Mouse (Mus musculus): ENCODE results near the gene Slc9a7. TPM values are rescaled to one million over a fixed set of nuclear protein-coding genes. Genes with fewer than 3 reads are reported as not detected.

The Slc9a7 gene
- polyA plus RNA-seq (2016; fragmentation: Nextera tagmentation; extraction: Ambion mirVana), result 0.50 and 0.76 TPM in 2 replicates

GRCm38 (mm10) chrX:20291282-20292039 is at the start of gene Slc9a7:
Gene Slc9a7 (minus strand): TSS chrX:20291807.
- no peaks in the 10 kb centered on the region for H3K36me3 ChIP-seq (replicated peaks)
- H3K27ac ChIP-seq (replicated peaks), result peak within 1 kb of the TSS; percentile 51; the same call in 1 of the 2 replicates
- H3K4me1 ChIP-seq, result no peaks in the 10 kb centered on the region
- peaks cover 22% of the 10 kb centered on the region for H3K27me3 ChIP-seq (replicated peaks; ENCODE audit: low read depth, poor library complexity, severe bottlenecking)
- H3K9me3 ChIP-seq, result no peaks in the 10 kb centered on the region
- peak within 1 kb of the TSS; percentile 67 for H3K4me3 ChIP-seq
- DNase-seq (ENCODE audit: low spot score), result peak; percentile 68
- whole genome bisulfite sequencing, result 13% methylated on average over 65 of the region's 65 CpGs

- no peaks in the 10 kb centered on the region for H3K36me3 ChIP-seq (replicated peaks)
- DNase-seq (ENCODE audit: low spot score), result peak; percentile 34
- no peaks in the 10 kb centered on the region for H3K9me3 ChIP-seq
- H3K4me3 ChIP-seq, result no peak overlapping the region
- no peak overlapping the region for H3K27ac ChIP-seq (replicated peaks)
- H3K27me3 ChIP-seq (replicated peaks; ENCODE audit: low read depth, poor library complexity, severe bottlenecking), result no peaks in the 10 kb centered on the region
- WGBS, result 18% methylated on average over 2 of the region's 2 CpGs
- no peaks in the 10 kb centered on the region for H3K4me1 ChIP-seq
Observed at GRCm38 (mm10) chrX:20335722-20336121, 44.1 kb upstream of the Slc9a7 start.

- Histone ChIP-seq H3K9me3 (no peaks in the 10 kb centered on the region), H3K4me1 (no peaks in the 10 kb centered on the region), H3K27me3 (replicated peaks; ENCODE audit: low read depth, poor library complexity, severe bottlenecking) (no peaks in the 10 kb centered on the region), H3K4me3 (no peak overlapping the region), H3K36me3 (replicated peaks) (no peaks in the 10 kb centered on the region), H3K27ac (replicated peaks) (no peak overlapping the region)
- WGBS, result 80% methylated on average over 1 of the region's 1 CpGs
- no peak for DNase-seq (ENCODE audit: low spot score)
Observed at GRCm38 (mm10) chrX:20332756-20333155, 41.1 kb upstream of the Slc9a7 start.

GRCm38 (mm10) chrX:20307215-20307614 is 15.6 kb upstream of the Slc9a7 start:
- no peak overlapping the region for H3K27ac ChIP-seq (replicated peaks)
- 48% methylated on average over 3 of the region's 3 CpGs for WGBS
- no peaks in the 10 kb centered on the region for H3K9me3 ChIP-seq
- H3K4me3 ChIP-seq, result no peak overlapping the region
- H3K4me1 ChIP-seq, result no peaks in the 10 kb centered on the region
- DNase-seq (ENCODE audit: low spot score), result no peak
- H3K36me3 ChIP-seq (replicated peaks), result no peaks in the 10 kb centered on the region
- no peaks in the 10 kb centered on the region for H3K27me3 ChIP-seq (replicated peaks; ENCODE audit: low read depth, poor library complexity, severe bottlenecking)

GRCm38 (mm10) chrX:20305941-20306340 is 14.3 kb upstream of the Slc9a7 start:
- no peaks in the 10 kb centered on the region for H3K27me3 ChIP-seq (replicated peaks; ENCODE audit: low read depth, poor library complexity, severe bottlenecking)
- H3K4me1 ChIP-seq, result no peaks in the 10 kb centered on the region
- DNase-seq (ENCODE audit: low spot score), result no peak
- H3K36me3 ChIP-seq (replicated peaks), result no peaks in the 10 kb centered on the region
- no peak overlapping the region for H3K27ac ChIP-seq (replicated peaks)
- no peaks in the 10 kb centered on the region for H3K9me3 ChIP-seq
- H3K4me3 ChIP-seq, result no peak overlapping the region

GRCm38 (mm10) chrX:20303280-20303679 is 11.7 kb upstream of the Slc9a7 start:
- no peaks in the 10 kb centered on the region for H3K4me1 ChIP-seq
- H3K9me3 ChIP-seq, result no peaks in the 10 kb centered on the region
- no peaks in the 10 kb centered on the region for H3K36me3 ChIP-seq (replicated peaks)
- no peak overlapping the region for H3K27ac ChIP-seq (replicated peaks)
- DNase-seq (ENCODE audit: low spot score), result no peak
- no peaks in the 10 kb centered on the region for H3K27me3 ChIP-seq (replicated peaks; ENCODE audit: low read depth, poor library complexity, severe bottlenecking)
- H3K4me3 ChIP-seq, result no peak overlapping the region

- H3K27me3 ChIP-seq (replicated peaks; ENCODE audit: low read depth, poor library complexity, severe bottlenecking), result peaks cover 22% of the 10 kb centered on the region
- no peak overlapping the region for H3K27ac ChIP-seq (replicated peaks)
- no peaks in the 10 kb centered on the region for H3K4me1 ChIP-seq
- peak overlapping the region; percentile 67 for H3K4me3 ChIP-seq
- DNase-seq (ENCODE audit: low spot score), result no peak
- WGBS, result 37% methylated on average over 11 of the region's 11 CpGs
- H3K9me3 ChIP-seq, result no peaks in the 10 kb centered on the region
- no peaks in the 10 kb centered on the region for H3K36me3 ChIP-seq (replicated peaks)
Observed at GRCm38 (mm10) chrX:20292040-20292417, 422 bp upstream of the Slc9a7 start.

- Histone ChIP-seq H3K4me3 (peak overlapping the region; percentile 67), H3K27ac (replicated peaks) (no peak overlapping the region), H3K36me3 (replicated peaks) (no peaks in the 10 kb centered on the region), H3K9me3 (no peaks in the 10 kb centered on the region), H3K4me1 (no peaks in the 10 kb centered on the region), H3K27me3 (replicated peaks; ENCODE audit: low read depth, poor library complexity, severe bottlenecking) (peaks cover 22% of the 10 kb centered on the region)
- 17% methylated on average over 5 of the region's 5 CpGs for WGBS
- DNase-seq (ENCODE audit: low spot score), result peak; percentile 8
Observed at GRCm38 (mm10) chrX:20290715-20291114, 892 bp downstream of the Slc9a7 start.

GRCm38 (mm10) chrX:20288674-20289073 is 2.9 kb downstream of the Slc9a7 start:
- WGBS, result 90% methylated on average over 3 of the region's 3 CpGs
- Histone ChIP-seq H3K4me3 (no peak overlapping the region), H3K27ac (replicated peaks) (no peak overlapping the region)

GRCm38 (mm10) chrX:20286254-20286653 is 5.4 kb downstream of the Slc9a7 start:
- DNase-seq (ENCODE audit: low spot score), result no peak
- H3K9me3 ChIP-seq, result no peaks in the 10 kb centered on the region
- no peak overlapping the region for H3K27ac ChIP-seq (replicated peaks)
- no peak overlapping the region for H3K4me3 ChIP-seq
- H3K4me1 ChIP-seq, result no peaks in the 10 kb centered on the region
- H3K36me3 ChIP-seq (replicated peaks), result no peaks in the 10 kb centered on the region
- H3K27me3 ChIP-seq (replicated peaks; ENCODE audit: low read depth, poor library complexity, severe bottlenecking), result peaks cover 10% of the 10 kb centered on the region
- 72% methylated on average over 2 of the region's 2 CpGs for WGBS

More at GRCm38 (mm10) chrX:20288674-20289073, 2.9 kb downstream of the Slc9a7 start:
- H3K4me1 ChIP-seq, result no peaks in the 10 kb centered on the region
- peaks cover 22% of the 10 kb centered on the region for H3K27me3 ChIP-seq (replicated peaks; ENCODE audit: low read depth, poor library complexity, severe bottlenecking)
- H3K9me3 ChIP-seq, result no peaks in the 10 kb centered on the region
- no peaks in the 10 kb centered on the region for H3K36me3 ChIP-seq (replicated peaks)
- no peak for DNase-seq (ENCODE audit: low spot score)

- DNase-seq (ENCODE audit: low spot score), result no peak
- Histone ChIP-seq H3K4me1 (no peaks in the 10 kb centered on the region), H3K36me3 (replicated peaks) (no peaks in the 10 kb centered on the region), H3K27me3 (replicated peaks; ENCODE audit: low read depth, poor library complexity, severe bottlenecking) (no peaks in the 10 kb centered on the region), H3K9me3 (no peaks in the 10 kb centered on the region), H3K4me3 (no peak overlapping the region), H3K27ac (replicated peaks) (no peak overlapping the region)
- 82% methylated on average over 6 of the region's 6 CpGs for WGBS
Observed at GRCm38 (mm10) chrX:20279424-20279823, 12.2 kb downstream of the Slc9a7 start.

- no peak overlapping the region for H3K27ac ChIP-seq (replicated peaks)
- no peaks in the 10 kb centered on the region for H3K4me1 ChIP-seq
- no peak for DNase-seq (ENCODE audit: low spot score)
- no peak overlapping the region for H3K4me3 ChIP-seq
- H3K9me3 ChIP-seq, result no peaks in the 10 kb centered on the region
- H3K27me3 ChIP-seq (replicated peaks; ENCODE audit: low read depth, poor library complexity, severe bottlenecking), result no peaks in the 10 kb centered on the region
- H3K36me3 ChIP-seq (replicated peaks), result no peaks in the 10 kb centered on the region
Observed at GRCm38 (mm10) chrX:20273854-20274253, 17.8 kb downstream of the Slc9a7 start.

- Histone ChIP-seq H3K27ac (replicated peaks) (no peak overlapping the region), H3K4me3 (no peak overlapping the region), H3K9me3 (no peaks in the 10 kb centered on the region), H3K36me3 (replicated peaks) (no peaks in the 10 kb centered on the region), H3K27me3 (replicated peaks; ENCODE audit: low read depth, poor library complexity, severe bottlenecking) (no peaks in the 10 kb centered on the region), H3K4me1 (no peaks in the 10 kb centered on the region)
- DNase-seq (ENCODE audit: low spot score), result no peak
- WGBS, result 49% methylated on average over 1 of the region's 1 CpGs
Observed at GRCm38 (mm10) chrX:20271980-20272379, 19.6 kb downstream of the Slc9a7 start.

Data from embryonic facial prominence, embryonic 10.5 days (tissue).